Mouse (Mus musculus) E14TG2a.4 (cell line): ENCODE measurements at regions not wholly inside any gene's neighbourhood (a gene's known extent, or its start where the extent isn't known, plus 50 kb on each side); places are given as distances from the start of the nearest gene placed in this dataset.
A peak's percentile ranks its signal among the peaks of the same experiment; 100 is the strongest.

Experiments used
- H3K27me3 ChIP-seq: 2 replicates; pipeline ENCODE4 v1.6.1; 2014; ENCODE audit warnings: low read length, control low read depth; ENCODE audit not compliant: insufficient read depth
- H3K36me3 ChIP-seq: 2 replicates; pipeline ENCODE4 v1.6.1; 2014; ENCODE audit warnings: low read length, control low read depth; ENCODE audit not compliant: insufficient read depth
- H3K4me1 ChIP-seq: replicated peaks from 2 replicates; pipeline ENCODE4 v1.6.1; 2014; ENCODE audit warnings: low read depth, low read length, control low read depth
- H3K4me3 ChIP-seq: replicated peaks from 2 replicates; pipeline ENCODE4 v1.5.1; 2014; ENCODE audit warnings: mild to moderate bottlenecking, low read length
- H3K9me3 ChIP-seq: 2 replicates; pipeline ENCODE4 v1.6.1; 2014; ENCODE audit warnings: low read length, control low read depth
- CTCF ChIP-seq: conservative IDR thresholded peaks from 2 replicates; pipeline ENCODE4 v1.5.1; 2014; ENCODE audit warnings: low read length
- NANOG ChIP-seq: IDR thresholded peaks from 2 replicates; pipeline ENCODE4 v1.6.1; 2014; ENCODE audit warnings: borderline replicate concordance, low read length, mixed read lengths
- POU5F1 ChIP-seq: IDR thresholded peaks from 2 replicates; pipeline ENCODE4 v1.6.1; 2014; ENCODE audit warnings: low read length, borderline replicate concordance

GRCm38 (mm10) chr16:97258821-97259220, 88.3 kb upstream of the Dscam start:
- TF ChIP-seq NANOG (no peak), POU5F1 (no peak), CTCF (no peak)
- H3K36me3 ChIP-seq: no peaks in the 10 kb centered on the region
- H3K27me3 ChIP-seq: peaks cover 2% of the 10 kb centered on the region; the same call in 1 of the 2 replicates
- H3K4me3 ChIP-seq: no peak overlapping the region
- no peaks in the 10 kb centered on the region for H3K9me3 ChIP-seq
- peaks cover 13% of the 10 kb centered on the region for H3K4me1 ChIP-seq

- no peaks in the 10 kb centered on the region for H3K36me3 ChIP-seq
- no peak overlapping the region for H3K4me3 ChIP-seq
- peaks cover 14% of the 10 kb centered on the region for H3K4me1 ChIP-seq
- H3K27me3 ChIP-seq: peaks cover 11% of the 10 kb centered on the region
- no peaks in the 10 kb centered on the region for H3K9me3 ChIP-seq
- TF ChIP-seq CTCF: no peak
- TF ChIP-seq POU5F1: no peak
- TF ChIP-seq NANOG: no peak
These were observed 92.9 kb upstream of the Dscam start for GRCm38 (mm10) chr16:97263451-97263850.

- TF ChIP-seq CTCF: no peak
- no peak overlapping the region for H3K4me3 ChIP-seq
- no peaks in the 10 kb centered on the region for H3K9me3 ChIP-seq
- H3K4me1 ChIP-seq: peaks cover 10% of the 10 kb centered on the region; the same call in 1 of the 2 replicates
- H3K36me3 ChIP-seq: no peaks in the 10 kb centered on the region
- H3K27me3 ChIP-seq: no peaks in the 10 kb centered on the region
These were observed 86.0 kb upstream of the Bace2 start for GRCm38 (mm10) chr16:97270417-97271133.

- Histone ChIP-seq H3K4me1 (peaks cover 10% of the 10 kb centered on the region; the same call in 1 of the 2 replicates), H3K36me3 (no peaks in the 10 kb centered on the region), H3K4me3 (no peak overlapping the region), H3K9me3 (no peaks in the 10 kb centered on the region), H3K27me3 (no peaks in the 10 kb centered on the region)
- TF ChIP-seq NANOG (no peak), CTCF (no peak), POU5F1 (no peak)
These were observed 85.3 kb upstream of the Bace2 start for GRCm38 (mm10) chr16:97271264-97271663.

GRCm38 (mm10) chr16:97272035-97272631, 84.4 kb upstream of the Bace2 start:
- Histone ChIP-seq H3K4me3 (no peak overlapping the region; the same call in 1 of the 2 replicates), H3K36me3 (no peaks in the 10 kb centered on the region), H3K27me3 (no peaks in the 10 kb centered on the region), H3K4me1 (peaks cover 10% of the 10 kb centered on the region; the same call in 1 of the 2 replicates), H3K9me3 (no peaks in the 10 kb centered on the region)
- no peak for TF ChIP-seq POU5F1
- TF ChIP-seq CTCF: peak; percentile 86

GRCm38 (mm10) chr16:97278913-97279312, 77.6 kb upstream of the Bace2 start:
- no peak overlapping the region for H3K4me3 ChIP-seq
- TF ChIP-seq NANOG (no peak), POU5F1 (no peak), CTCF (no peak)
- no peaks in the 10 kb centered on the region for H3K36me3 ChIP-seq
- no peaks in the 10 kb centered on the region for H3K9me3 ChIP-seq
- no peaks in the 10 kb centered on the region for H3K27me3 ChIP-seq
- no peaks in the 10 kb centered on the region for H3K4me1 ChIP-seq

GRCm38 (mm10) chr16:97281615-97282110, 74.9 kb upstream of the Bace2 start:
- Histone ChIP-seq H3K9me3 (no peaks in the 10 kb centered on the region), H3K27me3 (no peaks in the 10 kb centered on the region), H3K36me3 (no peaks in the 10 kb centered on the region), H3K4me1 (no peaks in the 10 kb centered on the region), H3K4me3 (no peak overlapping the region)
- TF ChIP-seq NANOG (no peak), CTCF (no peak), POU5F1 (no peak)

- H3K36me3 ChIP-seq: no peaks in the 10 kb centered on the region
- no peak for TF ChIP-seq POU5F1
- no peak for TF ChIP-seq NANOG
- TF ChIP-seq CTCF: no peak
- no peak overlapping the region for H3K4me3 ChIP-seq
- H3K9me3 ChIP-seq: no peaks in the 10 kb centered on the region
- no peaks in the 10 kb centered on the region for H3K27me3 ChIP-seq
- no peaks in the 10 kb centered on the region for H3K4me1 ChIP-seq
These were observed 73.6 kb upstream of the Bace2 start for GRCm38 (mm10) chr16:97282943-97283342.

- H3K36me3 ChIP-seq: no peaks in the 10 kb centered on the region
- peaks cover 9% of the 10 kb centered on the region for H3K4me1 ChIP-seq
- H3K4me3 ChIP-seq: no peak overlapping the region
- H3K9me3 ChIP-seq: no peaks in the 10 kb centered on the region
- H3K27me3 ChIP-seq: no peaks in the 10 kb centered on the region; the same call in 1 of the 2 replicates
- TF ChIP-seq POU5F1: no peak
- no peak for TF ChIP-seq CTCF
- no peak for TF ChIP-seq NANOG
These were observed 70.6 kb upstream of the Bace2 start for GRCm38 (mm10) chr16:97285886-97286447.
